Mouse (Mus musculus) kidney, adult 2 months (tissue): ENCODE results near the gene Lss.

Source experiments
- CTCF ChIP-seq: fragments of 200-500 bp; conservative IDR thresholded peaks from 2 replicates; pipeline ENCODE4 v1.5.1; 2011; ENCODE audit warnings: low read depth, mild to moderate bottlenecking, control low read depth, low read length, moderate library complexity, mixed read lengths; ENCODE audit not compliant: insufficient read depth, insufficient read length
- POLR2A ChIP-seq: fragments of 200-500 bp; IDR thresholded peaks from one replicate; pipeline ENCODE4 v1.6.1; 2011; ENCODE audit warnings: low read depth, low read length, control low read depth

DNA sequence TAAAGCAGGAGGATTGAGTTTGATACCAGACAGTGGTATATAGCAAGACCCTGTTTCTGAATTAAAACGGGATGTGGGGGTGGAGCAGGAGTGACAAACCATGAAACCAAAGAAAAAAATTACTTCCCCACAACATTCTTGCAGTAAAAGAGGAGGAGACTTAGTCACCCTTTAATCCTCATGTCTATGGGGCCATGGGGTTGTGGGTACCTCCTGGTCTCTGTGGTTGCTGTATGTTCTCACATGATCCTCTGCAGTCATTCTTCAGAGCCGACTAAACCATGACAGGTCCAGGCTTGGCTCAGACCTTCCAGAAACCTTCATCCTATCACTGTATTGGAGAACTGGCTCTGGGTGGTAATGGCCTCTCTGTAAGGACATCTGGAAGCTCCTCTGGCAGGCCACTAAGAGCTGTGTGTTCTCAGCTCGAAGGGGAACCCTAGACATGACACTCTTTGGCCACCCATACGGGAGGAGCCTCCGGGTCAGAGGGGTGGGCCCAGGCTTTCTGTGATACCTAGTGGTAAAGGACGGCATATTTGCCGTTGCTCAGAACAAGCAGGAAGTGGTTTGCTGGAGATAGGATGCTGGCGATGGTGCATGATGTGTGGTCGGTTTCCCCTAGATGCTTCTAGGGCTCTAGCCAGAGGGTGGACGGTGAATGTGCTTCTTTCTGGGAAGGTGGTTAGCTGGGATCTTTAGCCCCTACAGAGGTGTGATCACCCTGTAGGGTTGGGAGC, 11.4 kb downstream of the Lss start:
- TF ChIP-seq CTCF (no peak), POLR2A (no peak)
